ENCODE assay signal across 8 mouse cellular contexts in genomic region chr1:155096620-155097261, GRCm38 (mm10). TPM values are rescaled to one million over a fixed set of nuclear protein-coding genes. Genes with fewer than 3 reads are reported as not detected.
DNase-seq lines count a peak whose midpoint lies in the region; ATAC-seq lines count a peak whose summit lies in the region.

No protein-coding gene starts in this region.

- peaks cover 23% of the 10 kb centered on the region for H3K4me1 ChIP-seq in neural tube, embryonic 11.5 days (ENCODE audit: control insufficient read depth, insufficient read depth, low read length)
- H3K4me1 ChIP-seq in forebrain, embryonic 11.5 days (replicated peaks; ENCODE audit: control insufficient read depth, insufficient read depth, low read length) = peaks cover 14% of the 10 kb centered on the region; the same call in 1 of the 2 replicates
- peaks cover 40% of the 10 kb centered on the region for H3K4me1 ChIP-seq in liver, embryonic 13.5 days (replicated peaks)
- peaks cover 31% of the 10 kb centered on the region for H3K4me1 ChIP-seq in stomach, embryonic 15.5 days

- H3K9ac ChIP-seq in neural tube, embryonic 11.5 days (ENCODE audit: low read length) = no peak overlapping the region
- no peak overlapping the region for H3K9ac ChIP-seq in forebrain, embryonic 11.5 days (ENCODE audit: low read length)
- peak overlapping the region; percentile 99 for H3K9ac ChIP-seq in liver, embryonic 13.5 days
- H3K9ac ChIP-seq in stomach, embryonic 15.5 days = no peak overlapping the region

- H3K36me3 ChIP-seq in neural tube, embryonic 11.5 days (ENCODE audit: control insufficient read depth, insufficient read depth, low read length) = no peaks in the 10 kb centered on the region
- no peaks in the 10 kb centered on the region; the same call in 1 of the 2 replicates for H3K36me3 ChIP-seq in forebrain, embryonic 11.5 days (ENCODE audit: control insufficient read depth, insufficient read depth, low read length)
- no peaks in the 10 kb centered on the region for H3K36me3 ChIP-seq in liver, embryonic 13.5 days
- no peaks in the 10 kb centered on the region for H3K36me3 ChIP-seq in stomach, embryonic 15.5 days

- H3K27me3 ChIP-seq in neural tube, embryonic 11.5 days (ENCODE audit: control insufficient read depth, insufficient read depth, low read length) = no peaks in the 10 kb centered on the region
- no peaks in the 10 kb centered on the region for H3K27me3 ChIP-seq in forebrain, embryonic 11.5 days (ENCODE audit: control insufficient read depth, insufficient read depth, low read length)
- no peaks in the 10 kb centered on the region for H3K27me3 ChIP-seq in liver, embryonic 13.5 days
- no peaks in the 10 kb centered on the region for H3K27me3 ChIP-seq in stomach, embryonic 15.5 days (replicated peaks)

- peak overlapping the region; percentile 84 for H3K4me2 ChIP-seq in neural tube, embryonic 11.5 days (ENCODE audit: low read depth)
- H3K4me2 ChIP-seq in forebrain, embryonic 11.5 days (ENCODE audit: low read depth, low read length, severe bottlenecking) = peak overlapping the region; percentile 79
- peak overlapping the region; percentile 78 for H3K4me2 ChIP-seq in liver, embryonic 13.5 days
- peak overlapping the region; percentile 67 for H3K4me2 ChIP-seq in stomach, embryonic 15.5 days

- ATAC-seq in neural tube, embryonic 11.5 days (ENCODE audit: insufficient read depth, low FRiP score, low TSS enrichment) = no peak
- ATAC-seq in forebrain, embryonic 11.5 days (replicated peaks; ENCODE audit: low FRiP score) = no peak
- no peak for ATAC-seq in liver, embryonic 13.5 days (ENCODE audit: low read depth)
- no peak for ATAC-seq in stomach, embryonic 15.5 days (ENCODE audit: insufficient read depth, low FRiP score, low read depth)

- 89% methylated on average over 4 of the region's 4 CpGs for WGBS in neural tube, embryonic 11.5 days
- WGBS in forebrain, embryonic 11.5 days = 87% methylated on average over 4 of the region's 4 CpGs
- WGBS in liver, embryonic 13.5 days (ENCODE audit: insufficient replicate concordance) = 39% methylated on average over 4 of the region's 4 CpGs
- 70% methylated on average over 4 of the region's 4 CpGs for WGBS in stomach, embryonic 15.5 days

- no peaks in the 10 kb centered on the region for H3K9me3 ChIP-seq in neural tube, embryonic 11.5 days (ENCODE audit: control insufficient read depth, low read length)
- no peaks in the 10 kb centered on the region for H3K9me3 ChIP-seq in forebrain, embryonic 11.5 days (ENCODE audit: control insufficient read depth, low read length)
- no peaks in the 10 kb centered on the region for H3K9me3 ChIP-seq in liver, embryonic 13.5 days (replicated peaks)
- no peaks in the 10 kb centered on the region for H3K9me3 ChIP-seq in stomach, embryonic 15.5 days

- H3K27ac ChIP-seq in neural tube, embryonic 11.5 days (ENCODE audit: low read depth, low read length) = no peak overlapping the region
- H3K27ac ChIP-seq in forebrain, embryonic 11.5 days (ENCODE audit: low read depth, low read length) = no peak overlapping the region
- H3K27ac ChIP-seq in liver, embryonic 13.5 days = peak overlapping the region; percentile 94
- no peak overlapping the region for H3K27ac ChIP-seq in stomach, embryonic 15.5 days

- DNase-seq in neural tube, embryonic 11.5 days (ENCODE audit: low spot score) = no peak
- no peak for DNase-seq in neural tube, embryonic 10.5 days (ENCODE audit: extremely low spot score, low spot score)
- no peak for DNase-seq in forebrain, embryonic 11.5 days (ENCODE audit: low spot score)
- DNase-seq in liver, embryonic 13.5 days = no peak
- no peak for DNase-seq in cerebellum, adult 11 months
- DNase-seq in thymus, postnatal 0 days (ENCODE audit: low spot score) = no peak
- no peak for DNase-seq in ovary, adult 18-20 months (ENCODE audit: low spot score)

- H3K4me3 ChIP-seq in neural tube, embryonic 11.5 days (ENCODE audit: low read depth, low read length) = peak overlapping the region; percentile 98; the same call in 1 of the 2 replicates
- H3K4me3 ChIP-seq in forebrain, embryonic 11.5 days (ENCODE audit: low read depth, low read length) = no peak overlapping the region
- H3K4me3 ChIP-seq in liver, embryonic 13.5 days (replicated peaks) = peak overlapping the region; percentile 99
- peak overlapping the region; percentile 96; the same call in 1 of the 2 replicates for H3K4me3 ChIP-seq in stomach, embryonic 15.5 days (replicated peaks)

RNA-seq across cellular contexts. Expression of gene Ier5, which starts 2.7 kb away (rescaled TPM):
- 17.3 and 19.3 TPM in 2 replicates for polyA plus RNA-seq in neural tube, embryonic 11.5 days (2014; fragmentation: Nextera tagmentation; extraction: Ambion mirVana)
- polyA plus RNA-seq in forebrain, embryonic 11.5 days (2014; fragmentation: Nextera tagmentation; extraction: Ambion mirVana) = 19.4 and 28.0 TPM in 2 replicates
- polyA plus RNA-seq in liver, embryonic 13.5 days (2015; fragmentation: Nextera tagmentation; extraction: Ambion mirVana) = 1.6 and 1.9 TPM in 2 replicates
- 5.8 TPM in 2 replicates for polyA plus RNA-seq in stomach, embryonic 15.5 days (2015; fragmentation: Nextera tagmentation; extraction: Ambion mirVana)
- polyA plus RNA-seq in thymus, postnatal 0 days (2015; fragmentation: Nextera tagmentation; extraction: Ambion mirVana) = 6.4 and 10.8 TPM in 2 replicates

RNA-seq across cellular contexts. Expression of gene Mr1, which starts 49.9 kb away (rescaled TPM):
- 0.37 and 1.2 TPM in 2 replicates for polyA plus RNA-seq in neural tube, embryonic 11.5 days (2014; fragmentation: Nextera tagmentation; extraction: Ambion mirVana)
- 0.55 and 0.96 TPM in 2 replicates for polyA plus RNA-seq in forebrain, embryonic 11.5 days (2014; fragmentation: Nextera tagmentation; extraction: Ambion mirVana)
- 0.37 and 0.56 TPM in 2 replicates for polyA plus RNA-seq in liver, embryonic 13.5 days (2015; fragmentation: Nextera tagmentation; extraction: Ambion mirVana)
- polyA plus RNA-seq in stomach, embryonic 15.5 days (2015; fragmentation: Nextera tagmentation; extraction: Ambion mirVana) = 6.4 and 7.8 TPM in 2 replicates
- polyA plus RNA-seq in thymus, postnatal 0 days (2015; fragmentation: Nextera tagmentation; extraction: Ambion mirVana) = 31.1 and 34.0 TPM in 2 replicates
